Mouse (Mus musculus): ENCODE results near the gene Rgl1.

Gene Rgl1

DNA sequence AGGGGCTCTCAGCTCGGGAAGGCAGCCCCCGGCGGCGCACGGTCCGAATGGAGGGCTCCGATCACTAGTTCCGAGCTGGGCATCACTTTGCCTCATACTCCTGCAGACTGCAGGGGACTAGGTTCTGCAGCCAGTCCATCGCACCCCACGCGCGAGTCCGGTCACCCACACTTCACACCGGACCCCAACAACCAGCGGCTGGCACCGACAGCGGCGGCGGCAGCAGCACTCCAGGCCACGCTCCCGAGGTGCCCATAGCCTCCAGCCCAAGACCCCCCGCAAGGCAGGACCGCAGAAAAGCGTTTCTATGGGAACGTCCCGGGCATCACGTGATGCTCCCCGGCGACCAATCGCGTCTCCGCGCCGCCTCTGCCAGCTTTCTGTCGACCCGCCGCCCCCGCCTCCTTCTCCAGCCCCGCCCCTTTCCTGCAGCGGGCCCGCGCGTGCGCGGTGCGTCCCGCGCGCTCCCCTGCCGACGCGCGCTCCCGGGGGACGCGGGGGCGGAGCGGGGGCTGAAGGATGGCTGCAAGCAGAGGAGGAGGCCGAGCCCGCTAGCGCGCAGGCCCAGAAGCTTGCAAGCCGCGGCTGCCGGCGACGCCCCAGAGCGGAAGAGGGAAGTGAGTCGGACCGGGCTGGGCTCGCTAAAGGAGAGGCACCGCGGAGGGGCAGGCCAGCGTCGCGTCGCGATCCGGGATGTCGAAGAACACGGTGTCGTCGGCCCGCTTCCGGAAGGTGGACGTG lies at the start of gene Rgl1, which contains the start of gene Arpc5:
Gene Rgl1, minus strand, starts transcription at position 320 of the 741 bp plus-strand sequence.
Gene Arpc5, plus strand, starts transcription at position 511 of the 741 bp plus-strand sequence.
- DNase-seq (ENCODE audit: low read depth): peak; percentile 92

DNA sequence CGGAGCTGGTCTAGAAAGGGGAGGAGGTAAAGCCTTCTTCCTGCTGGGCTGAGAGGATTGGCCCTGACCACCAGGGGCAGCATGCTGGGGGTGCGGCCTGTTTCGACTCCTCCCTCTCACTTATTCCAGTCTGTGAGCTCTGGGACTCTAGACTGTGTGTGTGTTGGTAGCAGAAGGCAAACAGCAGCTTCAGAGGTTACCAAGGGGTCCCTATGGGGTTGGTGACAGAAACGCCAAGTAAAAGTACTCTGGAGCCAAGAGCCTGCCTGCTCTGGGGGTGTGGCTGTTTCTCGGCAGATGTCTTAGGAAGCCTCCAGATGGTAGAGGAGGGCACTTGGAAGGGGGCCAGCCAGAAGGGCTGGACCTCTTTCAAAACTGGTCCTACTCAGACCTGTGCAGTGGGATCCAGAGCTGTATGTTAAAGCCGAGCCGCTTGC lies 49.1 kb upstream of the Rgl1 start:
- DNase-seq (ENCODE audit: low read depth): no peak

DNA sequence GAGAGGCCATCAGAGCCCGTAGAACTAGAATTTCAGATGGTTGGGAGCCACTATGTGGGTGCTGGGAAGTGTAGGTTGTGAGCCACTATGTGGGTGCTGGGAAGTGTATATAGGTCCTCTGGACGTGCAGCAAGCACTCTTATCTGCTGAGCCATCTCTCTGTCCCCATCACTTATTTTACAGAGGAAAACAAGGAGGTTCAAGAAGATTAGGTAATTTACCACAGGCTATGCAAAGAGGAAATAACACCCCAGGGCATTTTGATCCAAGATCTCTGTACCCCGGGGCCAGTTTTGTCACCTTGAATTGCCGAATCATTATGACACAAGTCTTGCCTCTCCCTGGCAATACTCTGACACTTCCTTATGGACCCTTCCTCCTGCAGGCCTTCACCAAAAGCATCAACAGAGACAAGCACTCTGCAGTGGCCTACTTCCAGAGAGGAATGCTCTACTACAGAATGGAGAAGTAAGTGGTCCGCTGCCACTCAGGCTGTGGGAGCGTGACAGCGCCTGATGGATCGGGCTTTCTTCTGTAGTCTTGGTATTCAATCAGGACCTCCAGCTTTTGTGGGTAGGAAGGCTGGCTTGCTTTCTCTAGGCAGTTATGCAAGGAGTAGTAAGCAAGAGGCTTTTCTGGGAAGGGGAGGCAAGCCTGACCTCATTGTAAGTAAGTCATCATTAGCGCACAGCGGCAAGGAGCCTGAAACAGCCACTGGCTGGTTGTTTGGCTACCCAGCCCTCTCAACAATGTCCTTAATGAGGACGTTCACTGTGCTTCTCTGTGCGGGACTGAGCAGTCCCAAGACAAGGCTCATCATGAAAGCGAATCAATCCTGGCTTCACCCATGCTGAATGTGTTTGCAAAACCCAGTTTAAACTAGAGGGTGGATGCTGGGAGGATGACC lies 44.6 kb upstream of the Rgl1 start:
- no peak for DNase-seq (ENCODE audit: low read depth)

DNA sequence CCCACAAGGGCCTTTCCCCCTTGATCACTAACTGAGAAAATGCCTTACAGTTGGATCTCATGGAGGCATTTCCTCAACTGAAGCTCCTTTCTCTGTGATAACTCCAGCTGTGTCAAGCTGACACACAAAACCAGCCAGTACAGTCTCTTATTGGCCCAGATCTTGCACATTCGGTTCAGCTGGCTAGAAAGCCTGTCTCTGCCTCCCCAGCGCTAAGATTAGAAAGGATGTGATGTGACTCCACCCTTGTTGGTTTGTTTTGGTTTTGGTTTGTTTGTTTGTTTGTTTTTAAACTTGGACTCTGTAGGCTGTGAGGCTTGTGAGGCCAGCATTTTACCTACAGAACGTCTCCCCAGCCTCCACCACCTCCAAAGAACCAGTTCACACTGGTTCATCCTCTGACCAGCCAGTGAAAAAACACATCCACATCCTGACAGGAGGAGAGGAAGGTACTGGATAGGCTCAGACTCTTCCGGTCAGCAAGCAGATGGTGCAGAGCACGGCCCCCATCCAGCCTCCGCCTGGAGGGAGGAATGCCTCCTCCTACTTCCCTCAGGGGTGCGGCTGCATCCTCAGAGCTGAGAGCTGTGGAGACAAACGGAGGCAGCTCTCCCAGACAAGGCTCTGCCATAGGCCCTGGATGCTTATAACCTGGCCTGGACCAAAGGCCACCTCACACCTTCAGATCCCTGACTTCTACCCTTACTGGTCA lies 43.5 kb upstream of the Rgl1 start:
- no peak for DNase-seq (ENCODE audit: low read depth)

DNA sequence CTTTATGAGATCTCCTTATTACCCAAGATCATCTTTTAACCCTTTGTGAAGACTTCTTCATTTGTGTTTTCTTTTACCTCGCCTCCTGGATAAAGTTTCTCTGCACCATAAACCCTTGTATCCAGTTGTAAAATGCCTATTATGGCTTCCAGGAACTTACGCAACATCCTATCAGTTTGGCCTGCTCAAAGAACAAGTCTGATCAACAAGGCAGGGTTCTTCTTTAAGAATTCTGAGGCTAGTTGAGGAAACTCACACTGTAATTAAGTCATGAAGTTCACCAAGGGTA lies 42.2 kb upstream of the Rgl1 start:
- no peak for DNase-seq (ENCODE audit: low read depth)

DNA sequence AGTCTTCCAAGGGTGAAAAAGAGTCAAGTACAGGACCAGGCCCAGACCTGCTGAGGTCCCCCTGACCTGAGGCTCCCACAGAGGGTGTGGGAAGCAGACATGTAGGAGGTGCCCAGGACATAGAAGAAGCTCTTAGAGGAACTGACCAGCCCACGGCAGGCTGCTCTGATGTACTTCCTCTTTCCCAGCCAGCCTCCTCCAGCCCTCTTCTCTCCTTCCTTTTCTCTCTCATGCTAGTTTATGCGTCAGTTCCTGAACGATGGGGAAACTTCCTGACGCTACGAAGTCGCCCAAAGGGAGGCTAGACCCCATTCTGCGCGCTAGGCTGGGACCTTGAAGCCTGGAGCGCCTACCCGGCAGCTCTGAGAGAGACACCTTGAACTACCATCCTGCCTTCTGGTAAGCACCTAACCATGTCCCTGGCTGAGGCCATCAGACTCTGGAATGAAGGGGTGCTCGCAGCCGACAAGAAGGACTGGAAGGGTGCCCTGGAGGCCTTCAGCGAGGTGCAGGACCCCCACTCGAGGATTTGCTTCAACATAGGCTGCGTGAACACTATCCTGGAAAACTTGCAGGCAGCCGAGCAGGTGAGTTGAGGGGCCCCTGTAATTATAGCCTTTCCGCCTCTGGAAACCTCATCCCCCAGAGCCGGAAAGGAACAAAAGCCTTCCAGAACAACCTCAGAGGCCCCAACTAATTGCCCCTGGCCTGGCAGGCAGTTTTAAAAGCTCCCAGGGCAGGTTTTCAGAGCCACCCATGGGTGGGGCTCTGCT lies 41.7 kb upstream of the Rgl1 start:
- DNase-seq (ENCODE audit: low read depth): no peak

DNA sequence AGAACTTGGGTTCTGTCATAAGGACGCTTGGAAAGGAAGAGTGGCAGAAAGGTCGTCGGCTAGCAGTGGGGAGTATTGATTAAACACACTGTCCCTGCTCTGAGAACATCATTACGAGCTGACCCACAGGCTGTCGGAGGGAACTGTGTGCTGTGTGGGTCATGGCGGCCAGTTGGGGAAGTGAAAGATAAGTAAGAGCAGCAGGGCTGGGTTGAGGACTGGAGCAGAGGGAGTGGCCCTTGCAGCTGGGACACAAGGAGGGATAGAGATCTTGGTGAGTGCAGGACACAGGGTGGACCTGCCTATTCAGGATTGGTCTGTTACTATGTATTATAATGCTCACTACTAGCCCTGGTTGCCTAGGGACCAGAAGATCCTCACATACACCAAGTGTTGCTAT lies 38.8 kb upstream of the Rgl1 start:
- no peak for DNase-seq (ENCODE audit: low read depth)

DNA sequence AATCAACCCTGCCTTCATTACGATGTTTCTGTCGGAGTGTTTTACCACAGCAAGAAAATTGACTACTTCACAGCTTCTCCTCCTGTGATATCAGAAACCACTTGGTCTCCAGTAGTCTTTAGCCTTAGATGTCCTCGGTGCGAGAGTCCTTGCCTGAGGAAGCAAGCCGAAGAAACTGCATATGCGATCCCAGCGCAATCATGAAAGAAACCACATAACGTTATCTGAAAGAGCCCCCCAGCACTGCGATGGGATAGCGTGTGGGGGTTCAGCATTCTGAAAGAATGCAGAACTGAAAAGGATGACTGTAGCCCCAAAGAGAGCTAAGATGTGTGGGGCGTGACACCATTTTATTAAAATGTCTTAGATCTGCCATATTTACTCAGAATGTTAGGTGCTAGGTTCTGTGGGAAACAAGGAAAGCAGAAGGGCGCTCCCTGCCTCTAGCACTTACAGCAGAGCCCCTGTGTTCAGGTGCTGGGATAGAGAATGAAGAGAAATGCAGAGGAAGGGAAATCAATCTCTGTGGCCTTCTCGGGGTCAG lies 34.6 kb upstream of the Rgl1 start:
- DNase-seq (ENCODE audit: low read depth): no peak

DNA sequence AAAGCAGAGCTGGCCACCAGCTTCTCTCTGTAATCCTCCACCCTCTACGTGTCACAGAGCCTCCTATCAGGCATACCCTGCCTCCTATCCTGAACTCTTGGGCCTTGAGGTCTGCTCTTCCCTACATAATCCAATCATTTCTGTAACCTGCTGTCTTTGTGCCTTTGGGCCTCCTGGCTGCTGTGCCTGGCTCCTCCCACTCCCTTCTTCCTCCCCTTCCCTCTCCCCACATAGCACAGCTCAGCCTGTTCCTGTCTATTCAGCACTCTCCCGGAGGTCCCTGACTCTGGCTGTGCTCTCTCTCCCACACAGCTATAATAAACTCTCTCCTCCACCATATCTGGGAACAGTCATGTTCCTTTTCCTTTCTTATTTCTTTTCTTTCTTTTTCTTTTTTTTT lies 33.7 kb upstream of the Rgl1 start, which contains the start of gene Ncf2:
Gene Ncf2, plus strand, starts transcription at position 298 of the 400 bp plus-strand sequence.
- no peak for DNase-seq (ENCODE audit: low read depth)

DNA sequence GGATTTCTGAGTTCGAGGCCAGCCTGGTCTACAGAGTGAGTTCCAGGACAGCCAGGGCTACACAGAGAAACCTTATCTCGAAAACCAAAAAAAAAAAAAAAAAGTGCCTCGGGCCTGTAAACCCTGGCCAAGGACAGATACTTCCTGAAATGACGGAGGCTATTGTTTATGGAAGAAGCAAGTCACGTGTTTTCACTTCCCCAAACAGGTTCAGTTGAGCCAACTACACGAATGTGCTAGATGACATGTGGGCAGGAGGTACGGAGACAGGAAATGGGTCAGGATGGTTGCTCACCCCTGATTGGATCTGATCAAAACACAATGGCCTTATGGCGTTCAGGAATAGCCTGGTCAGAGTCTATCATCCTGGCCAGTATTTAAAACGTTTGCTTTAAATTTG lies 32.0 kb upstream of the Rgl1 start:
- no peak for DNase-seq (ENCODE audit: low read depth)

DNA sequence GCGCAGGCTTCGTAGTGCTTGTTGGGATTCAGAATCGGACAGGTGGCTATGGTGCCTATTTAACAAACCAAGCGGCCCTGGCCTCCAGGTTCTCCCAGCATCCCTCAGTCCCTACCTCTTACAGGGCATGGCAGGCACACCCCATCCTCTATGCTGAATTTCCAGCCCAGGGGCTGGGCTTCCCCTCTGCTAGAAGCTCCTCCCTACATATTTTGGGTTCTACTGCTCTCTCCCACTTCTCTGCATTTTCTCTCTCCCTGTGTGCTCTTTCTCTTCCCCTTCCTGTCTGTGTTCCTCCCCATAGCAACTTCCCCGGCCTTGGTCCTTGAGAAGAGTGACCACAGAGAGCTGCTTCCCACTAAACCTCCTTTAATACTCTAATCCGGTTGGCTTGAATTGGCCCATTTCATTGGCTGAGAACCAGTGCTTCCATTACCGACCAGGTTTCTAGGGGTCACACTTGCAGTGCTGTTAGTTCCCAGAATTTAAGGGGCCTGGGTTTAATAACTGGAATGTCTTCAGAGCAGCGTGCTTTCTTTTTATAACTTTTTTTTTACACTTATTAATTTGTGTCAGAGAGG lies 30.6 kb upstream of the Rgl1 start:
- DNase-seq (ENCODE audit: low read depth): no peak

DNA sequence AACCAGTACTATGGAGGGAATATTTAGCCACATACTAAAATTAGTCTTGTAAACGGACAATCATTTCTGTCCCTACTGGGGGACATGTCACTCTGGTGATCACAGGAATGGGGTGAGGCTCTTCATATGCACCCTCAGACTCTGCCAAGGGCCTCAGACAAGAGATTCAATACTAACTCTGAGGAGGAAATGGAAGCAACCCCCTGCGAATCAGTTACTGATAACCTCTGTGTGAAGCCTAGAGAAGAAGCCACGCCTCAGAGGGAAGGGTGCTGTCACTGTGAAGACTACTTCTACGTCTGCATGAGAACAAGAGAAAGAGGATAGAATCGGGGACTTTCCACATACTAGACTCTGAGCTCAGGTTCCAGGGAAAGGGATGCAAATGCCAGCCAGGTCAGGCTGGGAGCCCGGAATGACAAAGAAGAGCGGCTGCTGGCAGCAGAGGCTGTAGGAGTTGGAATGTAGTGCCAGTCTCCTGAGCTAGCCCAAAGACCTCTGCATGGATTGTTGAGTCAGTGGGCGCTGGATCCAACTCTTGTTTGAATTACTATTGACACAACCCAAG lies 29.6 kb upstream of the Rgl1 start:
- DNase-seq (ENCODE audit: low read depth): no peak

DNA sequence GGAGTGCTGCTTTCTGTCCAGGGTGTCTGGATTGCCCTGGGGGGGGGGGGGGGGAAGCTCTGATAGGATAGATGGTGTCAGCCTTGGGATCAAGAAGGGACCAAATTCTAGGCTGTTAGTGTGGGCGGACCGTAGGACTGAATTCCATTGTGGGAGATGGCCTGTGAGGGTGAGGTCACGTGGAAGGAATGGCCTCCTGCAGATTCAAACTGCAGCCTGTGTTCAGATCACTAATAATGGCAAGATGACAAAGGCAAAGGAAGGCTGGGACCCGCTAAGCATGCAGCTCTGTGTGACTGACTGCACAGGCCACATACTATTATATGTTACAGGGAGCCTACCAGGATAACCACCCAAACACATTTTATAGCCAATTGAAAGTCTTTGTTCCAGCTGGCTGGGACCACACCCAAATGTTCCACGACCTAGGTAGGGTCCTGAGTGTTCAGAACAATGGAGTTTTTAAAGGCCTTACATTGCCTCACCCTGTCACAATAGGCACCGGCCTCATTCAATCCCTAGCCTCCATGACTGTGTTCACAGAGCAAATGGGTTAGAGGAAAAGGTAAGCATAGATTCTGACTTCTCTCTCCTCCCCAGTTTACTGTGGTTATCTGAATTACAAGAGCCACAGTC lies 27.5 kb upstream of the Rgl1 start:
- no peak for DNase-seq (ENCODE audit: low read depth)

DNA sequence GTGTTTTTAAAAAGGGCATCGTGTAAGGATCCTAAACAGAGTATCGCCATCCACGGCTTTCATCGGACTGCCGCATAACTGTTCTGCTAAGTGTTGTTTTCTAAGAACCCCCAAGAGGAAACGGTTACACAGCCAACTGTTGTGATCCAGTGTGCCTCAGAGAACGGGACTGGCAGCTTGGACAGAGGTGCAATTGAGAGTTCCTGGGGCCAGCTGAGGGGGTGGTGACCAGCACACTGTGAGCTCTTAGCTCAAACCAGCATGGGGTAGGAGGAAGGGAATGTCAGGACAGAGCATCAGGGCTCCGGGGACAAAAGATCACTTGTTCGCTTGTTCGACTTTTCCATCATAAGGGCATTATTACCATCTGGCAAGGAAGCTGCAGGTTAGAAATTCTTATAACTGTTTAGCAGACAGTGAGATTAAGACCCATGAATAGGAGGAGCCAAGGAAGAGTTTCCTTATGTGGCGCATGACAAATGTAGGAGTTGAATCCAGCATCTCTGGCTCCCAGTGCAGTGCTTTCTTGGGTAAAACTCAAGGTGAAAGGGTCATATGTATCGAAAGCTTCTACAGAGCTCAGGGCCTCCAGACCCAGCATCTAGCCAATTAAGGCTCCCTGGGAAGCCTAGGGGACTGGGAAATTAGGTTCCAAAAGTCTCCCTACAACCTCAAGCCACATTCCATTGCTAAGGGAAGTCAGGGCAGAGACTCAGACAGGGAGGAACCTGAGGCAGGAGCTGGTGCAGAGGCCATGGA lies 26.8 kb upstream of the Rgl1 start:
- peak; percentile 27 for DNase-seq (ENCODE audit: low read depth)

DNA sequence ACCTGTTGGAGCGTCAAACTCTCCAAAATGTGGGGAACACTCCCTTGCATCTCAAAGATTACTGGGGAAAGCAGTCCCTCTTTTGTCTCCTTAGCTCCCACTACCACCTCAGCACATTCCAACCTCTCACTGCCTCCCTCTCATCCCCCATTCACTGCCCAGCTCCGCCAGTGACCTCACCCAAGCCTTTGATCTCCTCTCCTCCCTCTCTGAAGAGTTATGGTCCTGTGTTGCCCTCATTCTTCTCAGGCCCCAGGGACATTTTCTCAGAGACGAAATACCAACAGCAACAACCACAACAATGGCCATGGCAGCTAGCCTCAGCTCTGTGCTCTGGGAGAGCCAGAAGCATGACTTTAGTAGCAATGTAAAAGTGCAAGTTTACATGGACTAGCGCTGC lies 25.1 kb upstream of the Rgl1 start:
- DNase-seq (ENCODE audit: low read depth): no peak

DNA sequence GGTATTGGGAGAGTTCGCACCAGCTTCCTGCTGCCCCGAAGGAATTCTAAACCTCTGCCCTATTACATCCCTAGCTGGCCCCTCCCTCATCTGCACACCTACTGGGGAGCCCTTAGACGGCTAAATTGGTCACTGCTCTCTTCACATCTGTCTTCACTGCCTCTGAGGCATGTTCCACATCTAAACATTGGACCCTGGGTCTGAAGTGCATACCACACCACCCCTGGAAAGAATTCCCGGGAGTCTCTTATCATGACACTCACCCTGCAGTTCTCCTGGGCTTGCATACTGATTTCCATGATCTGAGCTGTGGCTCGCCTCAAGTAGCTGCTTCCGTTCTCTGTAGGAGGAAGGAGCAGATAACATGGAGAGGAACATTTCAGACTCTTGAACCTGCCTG lies 24.7 kb upstream of the Rgl1 start:
- no peak for DNase-seq (ENCODE audit: low read depth)

DNA sequence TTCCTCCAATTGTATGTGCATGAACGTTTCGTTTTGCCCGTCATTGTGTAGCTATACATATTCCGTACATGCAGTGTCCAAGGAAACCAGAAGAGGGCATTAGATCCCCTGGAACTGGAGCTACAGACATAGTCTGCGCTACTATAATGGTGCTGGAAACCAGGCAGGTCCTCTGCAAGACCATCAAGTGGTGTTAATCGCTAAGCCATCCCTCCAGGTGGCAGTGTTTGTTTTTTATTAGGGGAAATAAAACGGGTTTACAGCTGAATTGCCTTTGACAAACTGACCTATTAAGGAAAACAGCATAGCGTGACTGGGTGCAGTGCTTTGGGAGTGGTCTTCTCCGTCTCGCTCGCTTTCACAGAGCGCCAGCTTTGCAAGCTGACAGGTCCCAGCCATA lies 24.1 kb upstream of the Rgl1 start:
- DNase-seq (ENCODE audit: low read depth): peak; percentile 15

DNA sequence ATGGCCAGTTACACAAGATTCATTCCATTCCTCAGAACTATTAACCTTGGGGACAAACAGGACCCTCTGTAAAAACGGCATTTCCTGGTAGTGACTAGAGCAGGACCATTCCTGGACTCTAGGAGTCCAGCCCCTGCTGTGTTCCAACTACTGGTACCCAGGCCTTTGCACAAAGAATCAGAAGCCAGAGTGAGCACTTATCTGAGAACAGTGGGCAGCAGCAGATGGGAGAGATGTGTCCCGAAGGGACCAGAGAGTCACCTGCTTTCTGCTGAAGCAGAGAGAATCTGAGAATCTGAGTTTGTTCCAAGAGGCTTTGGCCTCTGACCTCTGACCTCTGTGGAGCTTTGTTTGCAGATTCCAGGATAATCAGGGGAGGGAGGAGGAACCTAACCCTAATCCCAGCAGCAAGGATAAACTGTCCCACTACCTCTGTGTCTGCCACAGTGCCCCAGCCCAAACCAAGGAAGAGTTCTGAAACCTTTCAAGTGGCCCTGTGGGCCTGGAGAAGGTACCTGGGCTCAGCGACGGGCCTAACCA lies 22.0 kb upstream of the Rgl1 start:
- no peak for DNase-seq (ENCODE audit: low read depth)

DNA sequence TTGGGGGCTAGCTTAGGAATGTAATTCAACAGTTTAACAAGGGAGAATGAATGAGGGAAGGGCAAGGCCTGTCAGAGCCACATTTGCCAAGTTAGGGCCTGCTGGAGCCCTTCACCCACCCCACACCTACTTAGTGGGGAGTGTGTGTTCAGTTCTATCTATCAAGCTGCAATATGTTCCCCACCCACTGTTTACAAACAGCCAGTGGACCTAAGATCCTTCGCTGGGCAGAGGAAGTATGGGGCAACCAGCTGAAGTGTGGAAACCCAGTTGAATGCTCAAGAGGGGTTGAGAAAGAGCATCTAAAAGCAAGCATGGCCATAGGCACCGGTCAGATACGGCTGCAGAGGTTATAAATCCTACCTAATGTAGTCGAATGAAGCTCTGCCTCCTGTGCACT lies 20.8 kb upstream of the Rgl1 start:
- no peak for DNase-seq (ENCODE audit: low read depth)

Data from fibroblast of lung, adult 2 months (primary cell).